In genomic region chr6:118188599-118188998, GRCm38 (mm10) we compare ENCODE assay signal across 21 mouse cellular contexts. TPM values are rescaled to one million over a fixed set of nuclear protein-coding genes. Genes with fewer than 3 reads are reported as not detected.
DNase-seq lines count a peak whose midpoint lies in the region; ATAC-seq and TF ChIP-seq lines count a peak whose summit lies in the region.
"Had no signal": no experiment of that assay in that cellular context is flagged by ENCODE, and none has a peak within 500 bp of the region (broad histone marks: within the 10 kb centered on the region; RNA-seq: fewer than 3 reads in every experiment).

No protein-coding gene starts in this region.

- H3K9me3 ChIP-seq in heart, embryonic 13.5 days, result no peaks in the 10 kb centered on the region
- H3K9me3 ChIP-seq in intestine, embryonic 14.5 days (ENCODE audit: control insufficient read depth, low read length), result no peaks in the 10 kb centered on the region
- H3K9me3 ChIP-seq in intestine, postnatal 0 days (ENCODE audit: control insufficient read depth), result no peaks in the 10 kb centered on the region
- no peaks in the 10 kb centered on the region for H3K9me3 ChIP-seq in liver, postnatal 0 days (ENCODE audit: low read length)
- H3K9me3 ChIP-seq: embryonic facial prominence, embryonic 13.5 days; forebrain, embryonic 12.5 days; hindbrain, embryonic 12.5 days had no signal

- intact Hi-C loops in heart, postnatal 36 days (cut with DNase I), result no loop called here

- 21% methylated on average over 9 of the region's 9 CpGs for WGBS in heart, embryonic 13.5 days
- 64% methylated on average over 9 of the region's 9 CpGs for WGBS in intestine, embryonic 14.5 days
- WGBS in intestine, postnatal 0 days, result 32% methylated on average over 9 of the region's 9 CpGs
- WGBS in liver, postnatal 0 days (ENCODE audit: insufficient replicate concordance), result 40% methylated on average over 9 of the region's 9 CpGs

- peaks cover 46% of the 10 kb centered on the region for H3K27me3 ChIP-seq in heart, embryonic 13.5 days (replicated peaks)
- H3K27me3 ChIP-seq in intestine, embryonic 14.5 days (replicated peaks; ENCODE audit: control insufficient read depth, insufficient read depth, low read length), result 0 out of 2 replicates have a peak, but pooled peaks cover 3% of the 10 kb centered on the region
- no peaks in the 10 kb centered on the region for H3K27me3 ChIP-seq in intestine, postnatal 0 days (replicated peaks; ENCODE audit: control insufficient read depth, insufficient read depth, low read length)
- 0 out of 2 replicates have a peak, but pooled peaks cover 6% of the 10 kb centered on the region for H3K27me3 ChIP-seq in liver, postnatal 0 days (ENCODE audit: insufficient read depth, low read length)

- H3K36me3 ChIP-seq in heart, embryonic 13.5 days, result no peaks in the 10 kb centered on the region
- H3K36me3 ChIP-seq in intestine, embryonic 14.5 days (ENCODE audit: control insufficient read depth, insufficient read depth, low read length), result no peaks in the 10 kb centered on the region
- no peaks in the 10 kb centered on the region for H3K36me3 ChIP-seq in intestine, postnatal 0 days (ENCODE audit: control insufficient read depth, insufficient read depth)
- no peaks in the 10 kb centered on the region for H3K36me3 ChIP-seq in liver, postnatal 0 days (replicated peaks; ENCODE audit: insufficient read depth, low read length)
- H3K36me3 ChIP-seq: embryonic facial prominence, embryonic 13.5 days; forebrain, embryonic 12.5 days; hindbrain, embryonic 12.5 days had no signal

- no peak for TF ChIP-seq CTCF in intestine, postnatal 0 days (IDR thresholded peaks at IDR 0.05; ENCODE audit: low read depth)
- no peak for TF ChIP-seq CTCF in liver, postnatal 0 days (IDR thresholded peaks at IDR 0.05; ENCODE audit: low read depth)

- TF ChIP-seq EP300 in liver, postnatal 0 days (IDR thresholded peaks at IDR 0.05; ENCODE audit: low read depth), result no peak

- no peak overlapping the region for H3K9ac ChIP-seq in heart, embryonic 13.5 days
- no peak overlapping the region for H3K9ac ChIP-seq in intestine, embryonic 14.5 days (ENCODE audit: low read length)
- no peak overlapping the region for H3K9ac ChIP-seq in intestine, postnatal 0 days (ENCODE audit: low read depth, low read length)
- no peak overlapping the region for H3K9ac ChIP-seq in liver, postnatal 0 days (replicated peaks)
- H3K9ac ChIP-seq: embryonic facial prominence, embryonic 13.5 days; forebrain, embryonic 12.5 days; hindbrain, embryonic 12.5 days had no signal

- H3K4me1 ChIP-seq in heart, embryonic 13.5 days, result peaks cover 10% of the 10 kb centered on the region
- no peaks in the 10 kb centered on the region for H3K4me1 ChIP-seq in intestine, embryonic 14.5 days (replicated peaks; ENCODE audit: control insufficient read depth, insufficient read depth, low read length)
- H3K4me1 ChIP-seq in intestine, postnatal 0 days (replicated peaks; ENCODE audit: control insufficient read depth, insufficient read depth, low read length), result no peaks in the 10 kb centered on the region
- H3K4me1 ChIP-seq in liver, postnatal 0 days (ENCODE audit: insufficient read depth), result no peaks in the 10 kb centered on the region; the same call in 1 of the 2 replicates

- H3K27ac ChIP-seq in heart, embryonic 13.5 days (replicated peaks), result no peak overlapping the region
- H3K27ac ChIP-seq in intestine, embryonic 14.5 days (ENCODE audit: low read depth), result no peak overlapping the region
- H3K27ac ChIP-seq in intestine, postnatal 0 days (ENCODE audit: low read depth, low read length), result no peak overlapping the region
- H3K27ac ChIP-seq in liver, postnatal 0 days (ENCODE audit: low read depth), result no peak overlapping the region
- H3K27ac ChIP-seq: embryonic facial prominence, embryonic 13.5 days; forebrain, embryonic 12.5 days; hindbrain, embryonic 12.5 days had no signal

- DNase-seq in heart, postnatal 36 days, result no peak
- DNase-seq in intestine, embryonic 14.5 days (ENCODE audit: low spot score), result peak; percentile 66
- no peak for DNase-seq in liver, postnatal 0 days
- DNase-seq in lung, postnatal 14 days, result no peak
- no peak for DNase-seq in gastrocnemius, postnatal 25 days
- DNase-seq in kidney, adult 8-10 months, result no peak
- DNase-seq: adrenal gland, adult 2 months; adrenal gland, postnatal 25 days; cerebellum, adult 18-20 months; cerebellum, adult 9-11 months; cerebellum, postnatal 36 days; gastrocnemius, postnatal 10 days; heart, postnatal 4 days had no signal

- H3K4me2 ChIP-seq in heart, embryonic 13.5 days, result peak overlapping the region; percentile 22; the same call in 1 of the 2 replicates
- no peak overlapping the region for H3K4me2 ChIP-seq in intestine, embryonic 14.5 days (ENCODE audit: low read length)
- H3K4me2 ChIP-seq in intestine, postnatal 0 days (replicated peaks; ENCODE audit: low read depth), result peak overlapping the region; percentile 14; the same call in 1 of the 2 replicates
- H3K4me2 ChIP-seq in liver, postnatal 0 days (ENCODE audit: low read depth, low read length), result no peak overlapping the region
- H3K4me2 ChIP-seq: embryonic facial prominence, embryonic 13.5 days; forebrain, embryonic 12.5 days; hindbrain, embryonic 12.5 days had no signal

- H3K4me3 ChIP-seq in heart, embryonic 13.5 days, result no peak overlapping the region
- no peak overlapping the region for H3K4me3 ChIP-seq in intestine, embryonic 14.5 days (ENCODE audit: low read depth, low read length)
- no peak overlapping the region for H3K4me3 ChIP-seq in intestine, postnatal 0 days (ENCODE audit: low read depth, low read length)
- H3K4me3 ChIP-seq in liver, postnatal 0 days (ENCODE audit: low read depth, low read length), result no peak overlapping the region
- H3K4me3 ChIP-seq: embryonic facial prominence, embryonic 13.5 days; forebrain, embryonic 12.5 days; hindbrain, embryonic 12.5 days had no signal

- ATAC-seq in heart, embryonic 13.5 days (ENCODE audit: extremely low read depth, insufficient number of reproducible peaks, low FRiP score, low TSS enrichment), result no peak
- ATAC-seq in intestine, embryonic 14.5 days (replicated peaks; ENCODE audit: low FRiP score, low TSS enrichment, low read depth), result peak; percentile 78
- ATAC-seq in intestine, postnatal 0 days, result peak; percentile 90
- peak; percentile 41; the same call in 1 of the 2 replicates for ATAC-seq in liver, postnatal 0 days
- ATAC-seq: forebrain, embryonic 16.5 days; hindbrain, embryonic 16.5 days had no signal

RNA-seq across cellular contexts. Expression of gene Ret, which starts 8.9 kb away (rescaled TPM):
- polyA plus RNA-seq in heart, embryonic 13.5 days (2015; fragmentation: Nextera tagmentation; extraction: Ambion mirVana), result 0.43 and 0.47 TPM in 2 replicates
- total RNA-seq in heart, postnatal 36 days (2021), result 1 to 10 TPM; 3.3 to 5.8 TPM
- 22.6 and 23.4 TPM in 2 replicates for polyA plus RNA-seq in intestine, embryonic 14.5 days (2014; fragmentation: Nextera tagmentation; extraction: Ambion mirVana)
- 12.0 and 13.5 TPM in 2 replicates for polyA plus RNA-seq in intestine, postnatal 0 days (2015; fragmentation: Nextera tagmentation; extraction: Ambion mirVana)
- polyA plus RNA-seq in liver, postnatal 0 days (2015; fragmentation: Nextera tagmentation; extraction: Ambion mirVana), result 0.05 TPM in 1 of 2 replicates, not detected in the other
- 1 to 10 TPM; 6.5 to 9.5 TPM for total RNA-seq in gastrocnemius, postnatal 25 days (2021)
- total RNA-seq: CH12.LX had no signal

RNA-seq across cellular contexts. Expression of gene Csgalnact2, which starts 49.7 kb away (rescaled TPM):
- 9.3 and 9.7 TPM in 2 replicates for polyA plus RNA-seq in heart, embryonic 13.5 days (2015; fragmentation: Nextera tagmentation; extraction: Ambion mirVana)
- total RNA-seq in heart, postnatal 36 days (2021), result 10 to 100 TPM; 18.2 to 18.5 TPM
- polyA plus RNA-seq in intestine, embryonic 14.5 days (2014; fragmentation: Nextera tagmentation; extraction: Ambion mirVana), result 14.5 and 14.8 TPM in 2 replicates
- polyA plus RNA-seq in intestine, postnatal 0 days (2015; fragmentation: Nextera tagmentation; extraction: Ambion mirVana), result 7.0 and 8.0 TPM in 2 replicates
- polyA plus RNA-seq in liver, postnatal 0 days (2015; fragmentation: Nextera tagmentation; extraction: Ambion mirVana), result 6.1 and 6.3 TPM in 2 replicates
- 10 to 100 TPM; 25.3 to 26.7 TPM for total RNA-seq in gastrocnemius, postnatal 25 days (2021)

Comparison
In these comparisons a context has a peak if more than half of its experiments do, and no peak if none do; other contexts are left out.
1. H3K4me2 ChIP-seq: peak in heart, embryonic 13.5 days (single experiment) and intestine, postnatal 0 days (single experiment); none in intestine, embryonic 14.5 days (single experiment) and liver, postnatal 0 days (single experiment).